Mouse (Mus musculus): Measurements from ENCODE around the gene 2410002F23Rik. TPM values are rescaled to one million over a fixed set of nuclear protein-coding genes. Genes with fewer than 3 reads are reported as not detected.

2410002F23Rik gene
- polyA plus RNA-seq, 1 experiment: not detected

DNA sequence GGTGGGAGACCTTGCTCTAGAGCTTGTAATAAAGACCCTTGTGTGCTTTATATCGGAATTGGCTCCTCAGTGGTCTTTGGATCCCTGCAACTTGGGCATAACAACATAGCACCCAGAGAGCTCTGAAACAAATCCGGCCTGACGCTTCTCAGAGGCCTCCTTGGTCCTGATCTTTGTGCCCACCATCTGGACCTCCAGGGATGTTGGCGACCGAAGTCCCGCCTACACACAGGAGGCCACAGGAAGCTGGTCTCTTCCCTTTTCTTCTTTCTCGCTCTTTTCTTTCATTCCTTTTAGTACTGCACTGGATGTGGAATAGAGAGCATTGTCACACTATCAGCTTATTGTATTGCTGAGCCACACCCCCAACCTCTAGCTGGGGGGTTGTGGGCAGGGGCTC lies 26.9 kb downstream of the 2410002F23Rik start:
- WGBS: 66% methylated on average over 7 of the region's 7 CpGs
- Histone ChIP-seq H3K27ac (ENCODE audit: insufficient read depth, low read depth, low read length) (no peak overlapping the region), H3K4me3 (ENCODE audit: insufficient read depth, low read depth, low read length) (no peak overlapping the region), H3K4me1 (ENCODE audit: control insufficient read depth, insufficient read depth, low read length) (no peaks in the 10 kb centered on the region)
- TF ChIP-seq CTCF (IDR thresholded peaks at IDR 0.05; ENCODE audit: insufficient read depth, low read depth, low read length): no peak
- TF ChIP-seq POLR2A (IDR thresholded peaks at IDR 0.05; ENCODE audit: insufficient read depth, low read depth, low read length): no peak

DNA sequence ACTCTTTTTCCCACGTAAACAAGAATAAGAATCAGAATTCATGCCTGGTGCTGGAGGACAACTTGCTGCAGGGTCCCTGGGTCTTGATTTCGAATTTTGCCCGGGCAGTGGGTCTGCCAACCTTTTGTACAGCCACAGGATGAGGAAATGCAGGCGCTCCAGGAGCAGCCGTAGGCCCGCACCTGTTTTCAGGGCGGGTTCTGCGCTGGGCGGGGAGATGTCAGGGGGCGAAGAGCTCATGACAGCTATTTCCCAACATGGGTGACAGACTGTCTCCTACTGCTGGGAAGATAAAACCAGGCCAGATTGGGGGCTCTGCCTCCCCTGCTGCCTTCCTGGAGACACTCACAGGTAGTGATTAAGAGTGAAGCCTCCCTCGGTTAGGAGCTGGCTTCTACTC lies 27.6 kb downstream of the 2410002F23Rik start:
- no peaks in the 10 kb centered on the region for H3K4me1 ChIP-seq (ENCODE audit: control insufficient read depth, insufficient read depth, low read length)
- WGBS: 60% methylated on average over 11 of the region's 11 CpGs
- H3K4me3 ChIP-seq (ENCODE audit: insufficient read depth, low read depth, low read length): no peak overlapping the region
- TF ChIP-seq POLR2A (IDR thresholded peaks at IDR 0.05; ENCODE audit: insufficient read depth, low read depth, low read length): no peak
- TF ChIP-seq CTCF (IDR thresholded peaks at IDR 0.05; ENCODE audit: insufficient read depth, low read depth, low read length): no peak
- H3K27ac ChIP-seq (ENCODE audit: insufficient read depth, low read depth, low read length): no peak overlapping the region

DNA sequence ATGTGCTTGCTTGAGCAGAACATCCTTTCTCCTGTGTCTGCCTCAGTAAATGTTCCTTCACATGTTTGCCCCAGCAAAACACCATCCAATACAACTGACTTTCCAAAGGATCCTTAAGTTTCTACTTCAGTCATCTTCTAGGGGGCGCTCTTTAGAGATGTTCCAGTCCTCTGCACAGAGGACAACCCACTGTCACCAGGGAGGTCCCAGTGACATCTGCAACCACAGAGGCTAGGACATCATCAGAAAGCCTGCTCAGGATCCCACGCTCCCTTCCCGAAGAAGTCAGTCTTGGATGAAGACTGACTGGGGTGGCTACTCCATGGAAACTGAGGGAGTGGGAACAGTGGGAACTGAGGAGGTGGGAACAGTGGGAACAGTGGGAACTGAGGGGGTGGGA lies 29.0 kb downstream of the 2410002F23Rik start:
- WGBS: 76% methylated on average over 3 of the region's 3 CpGs
- Histone ChIP-seq H3K4me1 (ENCODE audit: control insufficient read depth, insufficient read depth, low read length) (no peaks in the 10 kb centered on the region), H3K27ac (ENCODE audit: insufficient read depth, low read depth, low read length) (no peak overlapping the region), H3K4me3 (ENCODE audit: insufficient read depth, low read depth, low read length) (no peak overlapping the region)
- TF ChIP-seq CTCF (IDR thresholded peaks at IDR 0.05; ENCODE audit: insufficient read depth, low read depth, low read length) (no peak), POLR2A (IDR thresholded peaks at IDR 0.05; ENCODE audit: insufficient read depth, low read depth, low read length) (no peak)

DNA sequence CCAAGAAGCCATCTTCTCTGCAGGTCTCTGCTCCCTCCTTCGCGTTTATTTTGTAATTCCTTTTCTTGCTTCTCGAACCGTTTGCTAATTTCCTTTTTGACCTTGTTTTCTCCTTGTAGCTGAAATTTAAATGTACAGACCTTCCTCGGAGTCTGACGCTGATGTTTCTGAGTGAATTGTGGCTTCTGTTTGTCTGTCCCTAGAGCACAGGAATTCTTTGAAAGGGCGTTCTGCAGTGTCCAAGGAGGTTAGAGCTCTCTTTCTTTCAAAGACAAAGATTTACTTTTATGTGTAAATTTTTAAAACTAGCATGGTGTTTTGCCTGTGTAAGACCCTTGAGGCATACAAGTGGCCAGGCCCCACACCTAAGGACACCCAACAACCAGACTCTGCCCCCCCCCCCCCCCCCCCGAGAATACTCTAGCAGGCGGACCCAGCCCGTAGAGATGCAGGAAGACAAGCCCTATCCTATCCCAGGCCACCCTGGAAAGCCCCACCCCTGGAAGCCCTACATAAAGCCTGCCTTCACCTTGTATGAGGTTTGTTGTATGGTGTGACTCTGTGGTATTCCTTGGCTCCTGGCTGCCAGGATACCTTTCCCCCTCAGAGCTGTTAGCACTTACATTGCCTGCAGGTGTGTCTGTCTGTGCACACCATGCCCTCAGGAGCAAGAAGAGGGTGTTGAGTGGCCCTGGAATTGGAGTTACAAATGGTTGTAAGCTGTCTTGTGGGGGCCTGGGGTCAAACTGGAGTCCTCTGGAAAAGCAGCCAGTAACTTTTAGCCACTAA lies 30.1 kb downstream of the 2410002F23Rik start:
- Histone ChIP-seq H3K4me3 (ENCODE audit: insufficient read depth, low read depth, low read length) (no peak overlapping the region), H3K4me1 (ENCODE audit: control insufficient read depth, insufficient read depth, low read length) (peaks cover 4% of the 10 kb centered on the region), H3K27ac (ENCODE audit: insufficient read depth, low read depth, low read length) (no peak overlapping the region)
- 63% methylated on average over 10 of the region's 10 CpGs for WGBS
- TF ChIP-seq CTCF (IDR thresholded peaks at IDR 0.05; ENCODE audit: insufficient read depth, low read depth, low read length): no peak
- TF ChIP-seq POLR2A (IDR thresholded peaks at IDR 0.05; ENCODE audit: insufficient read depth, low read depth, low read length): no peak

DNA sequence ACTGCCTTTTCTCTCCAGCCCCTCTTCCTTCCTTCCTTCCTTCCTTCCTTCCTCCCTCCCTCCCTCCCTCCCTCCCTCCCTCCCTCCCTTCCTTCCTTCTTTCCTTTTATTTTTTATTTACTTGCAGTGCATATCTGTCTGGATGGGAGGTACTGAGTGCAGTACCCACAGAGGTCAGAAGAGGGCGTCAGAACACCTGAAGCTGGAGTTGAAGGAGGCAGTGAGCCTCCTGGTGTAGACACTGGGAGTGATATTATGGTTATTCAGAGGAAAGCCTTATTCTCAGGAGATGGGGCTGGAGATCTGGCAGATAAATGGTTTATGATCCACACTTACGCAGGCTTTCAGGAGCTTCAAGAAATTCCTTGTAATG lies 30.7 kb downstream of the 2410002F23Rik start:
- no peak overlapping the region for H3K4me3 ChIP-seq (ENCODE audit: insufficient read depth, low read depth, low read length)
- TF ChIP-seq CTCF (IDR thresholded peaks at IDR 0.05; ENCODE audit: insufficient read depth, low read depth, low read length): no peak
- no peak for TF ChIP-seq POLR2A (IDR thresholded peaks at IDR 0.05; ENCODE audit: insufficient read depth, low read depth, low read length)
- no peak overlapping the region for H3K27ac ChIP-seq (ENCODE audit: insufficient read depth, low read depth, low read length)
- 47% methylated on average over 2 of the region's 2 CpGs for WGBS
- H3K4me1 ChIP-seq (ENCODE audit: control insufficient read depth, insufficient read depth, low read length): peaks cover 9% of the 10 kb centered on the region

GRCm38 (mm10) chr7:44280959-44281358 lies 34.4 kb downstream of the 2410002F23Rik start:
- TF ChIP-seq CTCF (IDR thresholded peaks at IDR 0.05; ENCODE audit: insufficient read depth, low read depth, low read length) (no peak), POLR2A (IDR thresholded peaks at IDR 0.05; ENCODE audit: insufficient read depth, low read depth, low read length) (no peak)
- Histone ChIP-seq H3K4me3 (ENCODE audit: insufficient read depth, low read depth, low read length) (no peak overlapping the region), H3K27ac (ENCODE audit: insufficient read depth, low read depth, low read length) (no peak overlapping the region), H3K4me1 (ENCODE audit: control insufficient read depth, insufficient read depth, low read length) (peaks cover 9% of the 10 kb centered on the region)
- 47% methylated on average over 1 of the region's 1 CpGs for WGBS

DNA sequence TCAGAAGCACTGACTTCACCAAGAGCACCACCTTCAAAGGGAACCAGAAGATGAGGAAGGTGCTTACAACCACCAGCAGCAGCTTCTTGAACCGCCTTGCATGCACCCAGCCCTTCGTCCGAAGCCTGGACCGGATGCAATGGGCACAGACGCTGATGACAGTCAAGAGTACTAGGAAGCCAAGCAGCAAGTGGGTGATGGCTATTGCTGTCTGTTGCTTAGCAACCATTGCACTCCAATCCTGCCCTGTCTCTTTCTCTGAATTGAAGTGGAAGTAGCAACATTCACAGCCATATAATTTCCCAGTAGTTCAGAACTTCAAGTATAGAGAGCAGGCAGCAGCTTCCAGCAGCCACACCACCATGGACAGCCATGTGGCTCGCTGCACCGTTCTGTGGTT lies 35.1 kb downstream of the 2410002F23Rik start:
- no peak for TF ChIP-seq CTCF (IDR thresholded peaks at IDR 0.05; ENCODE audit: insufficient read depth, low read depth, low read length)
- TF ChIP-seq POLR2A (IDR thresholded peaks at IDR 0.05; ENCODE audit: insufficient read depth, low read depth, low read length): no peak
- Histone ChIP-seq H3K4me3 (ENCODE audit: insufficient read depth, low read depth, low read length) (no peak overlapping the region), H3K27ac (ENCODE audit: insufficient read depth, low read depth, low read length) (0 out of 2 replicates have a peak overlapping the region, but pooled peaks have one; percentile 1), H3K4me1 (ENCODE audit: control insufficient read depth, insufficient read depth, low read length) (peaks cover 9% of the 10 kb centered on the region)
- 46% methylated on average over 7 of the region's 7 CpGs for WGBS

DNA sequence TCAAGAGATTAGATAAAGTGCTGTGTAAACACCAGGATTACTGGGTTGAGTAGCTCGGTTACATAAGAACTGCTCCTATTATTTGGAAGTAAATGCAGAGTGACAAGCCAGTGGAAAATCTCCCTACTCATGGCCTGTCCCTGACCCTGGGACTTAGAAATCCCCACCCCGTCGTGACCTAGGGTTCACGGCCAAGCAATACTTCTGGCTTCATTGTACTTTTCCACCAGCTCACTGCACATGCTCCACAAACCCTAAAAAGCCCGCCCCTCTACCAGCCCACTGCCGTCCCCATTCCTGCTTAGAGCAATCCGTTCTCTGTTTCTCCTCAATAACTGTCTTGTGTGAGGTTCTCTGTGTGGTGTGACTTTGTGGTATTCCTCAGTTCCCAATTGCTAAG lies 41.2 kb downstream of the 2410002F23Rik start:
- TF ChIP-seq POLR2A (IDR thresholded peaks at IDR 0.05; ENCODE audit: insufficient read depth, low read depth, low read length) (no peak), CTCF (IDR thresholded peaks at IDR 0.05; ENCODE audit: insufficient read depth, low read depth, low read length) (no peak)

GRCm38 (mm10) chr7:44290986-44291385 lies 44.5 kb downstream of the 2410002F23Rik start:
- Histone ChIP-seq H3K4me3 (ENCODE audit: insufficient read depth, low read depth, low read length) (no peak overlapping the region), H3K27ac (ENCODE audit: insufficient read depth, low read depth, low read length) (no peak overlapping the region), H3K4me1 (ENCODE audit: control insufficient read depth, insufficient read depth, low read length) (no peaks in the 10 kb centered on the region)
- no peak for TF ChIP-seq CTCF (IDR thresholded peaks at IDR 0.05; ENCODE audit: insufficient read depth, low read depth, low read length)
- WGBS: 80% methylated on average over 4 of the region's 4 CpGs

More for the DNA sequence above, 41.2 kb downstream of the 2410002F23Rik start:
- Histone ChIP-seq H3K27ac (ENCODE audit: insufficient read depth, low read depth, low read length) (no peak overlapping the region), H3K4me3 (ENCODE audit: insufficient read depth, low read depth, low read length) (no peak overlapping the region), H3K4me1 (ENCODE audit: control insufficient read depth, insufficient read depth, low read length) (no peaks in the 10 kb centered on the region)
- 83% methylated on average over 7 of the region's 7 CpGs for WGBS
